Mouse (Mus musculus) G1E-ER4 (cell line): ENCODE results near the gene Pml. TPM values are rescaled to one million over a fixed set of nuclear protein-coding genes. Genes with fewer than 3 reads are reported as not detected.

Source experiments
- GATA1 ChIP-seq: IDR thresholded peaks from one replicate; pipeline ENCODE4 v1.8.0; 2012; ENCODE audit warnings: low read length, inconsistent platforms
- polyA plus RNA-seq: library from polyadenylated mRNA; stranded (reverse); fragments of >175 nt; gene quantifications from 2 replicates; pipeline ENCODE4 v1.2.3, GENCODE M21; 2012

Pml gene
- polyA plus RNA-seq, 1 experiment = 193 TPM

DNA sequence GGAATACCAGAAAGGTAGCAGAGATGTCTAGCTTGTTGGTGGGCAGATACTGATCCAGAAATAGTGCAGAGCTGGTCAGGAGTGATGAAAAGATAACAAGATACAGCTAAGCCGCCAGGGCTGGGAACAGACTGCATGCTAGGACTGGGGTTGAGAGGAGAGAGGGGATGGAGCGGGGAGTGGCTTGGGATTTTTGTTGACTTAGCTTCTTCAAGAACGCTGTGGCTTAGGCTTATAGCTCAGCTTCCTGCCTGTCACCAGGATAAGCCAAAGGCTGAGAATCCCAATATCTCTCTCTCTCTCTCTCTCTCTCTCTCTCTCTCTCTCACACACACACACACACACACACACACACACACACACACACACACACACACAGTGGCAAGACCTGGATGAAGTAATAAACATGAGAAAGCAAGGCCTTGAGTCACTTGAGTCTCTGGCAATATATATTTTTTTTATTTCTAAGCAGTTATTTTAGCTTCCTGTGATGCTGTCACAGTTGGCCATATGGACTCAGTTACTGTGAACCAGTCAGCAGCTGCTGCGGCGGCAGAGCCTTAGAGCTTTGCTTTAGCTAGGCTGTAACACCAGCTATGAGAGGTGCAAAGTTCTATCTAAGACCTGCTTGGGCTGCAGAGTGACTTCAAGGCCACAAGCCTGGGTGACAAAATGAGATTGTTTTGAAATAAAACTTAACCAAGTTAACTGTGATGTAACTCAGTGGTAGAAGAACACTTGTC lies 73.7 kb downstream of the Pml start:
- no peak for TF ChIP-seq GATA1

DNA sequence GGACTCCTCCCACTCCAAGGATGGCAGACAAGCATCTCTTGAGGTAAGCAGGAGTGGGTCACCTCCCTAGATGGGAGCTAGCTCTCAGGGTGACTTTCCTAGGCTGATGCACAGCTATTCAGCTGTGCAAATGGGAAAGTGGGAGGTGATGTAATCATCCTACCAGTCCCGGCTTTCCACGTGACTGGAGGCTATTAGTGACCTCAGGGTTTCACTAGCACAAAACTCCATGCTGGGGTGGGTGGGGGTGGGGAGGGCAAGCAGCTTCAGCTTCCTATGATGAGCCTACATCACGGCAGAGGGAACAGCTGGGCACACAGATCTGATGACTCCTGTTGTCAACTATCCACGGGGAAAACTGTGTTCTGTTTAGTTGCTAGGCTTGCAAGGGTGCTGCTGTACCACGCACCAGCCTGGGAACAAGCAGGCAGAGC lies 74.8 kb downstream of the Pml start:
- no peak for TF ChIP-seq GATA1

GRCm38 (mm10) chr9:58172863-58173262 lies 76.7 kb downstream of the Pml start:
- TF ChIP-seq GATA1 = no peak

GRCm38 (mm10) chr9:58169426-58169825 lies 80.2 kb downstream of the Pml start:
- TF ChIP-seq GATA1 = no peak

GRCm38 (mm10) chr9:58168880-58169279 lies 80.7 kb downstream of the Pml start:
- TF ChIP-seq GATA1 = no peak

Other genes starting within 250 kb of the Pml start
- gene Cyp11a1, start 243.4 kb downstream of the Pml start, polyA plus RNA-seq = not detected in 2 replicates
- not detected in 2 replicates for gene Stra6, start 186.0 kb downstream of the Pml start, polyA plus RNA-seq
- gene Ccdc33, start 131.0 kb downstream of the Pml start, polyA plus RNA-seq = not detected in 2 replicates
- gene Islr, start 45.5 kb downstream of the Pml start, polyA plus RNA-seq = not detected in 2 replicates
- gene Islr2, start 45.5 kb downstream of the Pml start, polyA plus RNA-seq = 0.05 and 0.09 TPM in 2 replicates
- 4.7 and 5.7 TPM in 2 replicates for gene Stoml1, start 3.4 kb upstream of the Pml start, polyA plus RNA-seq
- not detected in 2 replicates for gene Loxl1, start 63.4 kb upstream of the Pml start, polyA plus RNA-seq
- gene Tbc1d21, start 120.7 kb upstream of the Pml start, polyA plus RNA-seq = not detected in 2 replicates
- gene Insyn1, start 238.8 kb upstream of the Pml start, polyA plus RNA-seq = not detected in 2 replicates